Mouse (Mus musculus) embryo, embryonic 11 days (tissue): Measurements from ENCODE around the gene Szrd1.

Source experiments
- DNase-seq: peaks from one replicate; pipeline ENCODE4 v3.0.0-alpha.2; 2015

Szrd1 gene

DNA sequence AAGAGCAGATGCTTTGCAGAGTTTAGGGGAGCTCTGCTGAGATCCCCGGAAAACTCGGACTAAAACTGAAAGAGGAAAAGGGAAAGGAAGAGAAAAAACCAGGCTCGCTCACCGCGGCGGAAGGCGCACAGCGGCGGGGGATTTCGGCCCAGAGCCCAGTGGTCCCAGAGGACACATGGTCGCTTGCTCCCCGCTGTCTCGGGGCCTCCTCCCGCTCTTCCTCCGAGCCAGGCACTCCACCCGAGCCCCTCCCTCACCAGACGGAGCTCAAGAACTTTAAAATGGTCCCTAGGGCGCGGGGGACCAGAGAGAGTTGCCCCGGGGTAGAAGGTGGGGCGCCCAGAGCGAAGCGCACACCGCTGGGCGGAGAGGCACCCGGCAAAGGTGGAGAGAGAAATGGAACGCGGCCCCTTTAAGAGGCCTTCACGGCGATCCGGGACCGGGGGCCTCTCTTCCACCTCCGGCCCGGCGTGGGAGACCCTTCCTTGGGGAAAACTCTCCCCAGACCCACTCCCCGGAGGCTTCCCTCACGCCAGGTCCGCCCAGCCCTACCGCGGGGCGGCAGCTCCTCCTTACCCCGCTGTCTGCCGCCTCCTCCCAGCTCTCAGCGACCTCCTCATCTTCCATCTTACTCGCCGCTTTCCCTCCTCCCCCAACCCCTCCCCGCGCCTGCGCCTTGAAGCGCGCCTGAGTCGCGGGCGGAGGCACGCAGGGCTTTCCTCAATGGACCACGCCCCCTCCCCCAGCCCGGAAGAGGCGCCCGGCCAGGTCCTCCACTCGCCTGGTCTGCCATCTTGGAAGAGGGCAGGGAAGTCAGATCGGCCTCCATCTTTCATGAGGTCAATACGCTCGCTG lies at the start of gene Szrd1:
Gene Szrd1 (minus strand): TSS at position 660 of the 855 bp plus-strand sequence.
- DNase-seq = peak; percentile 100

DNA sequence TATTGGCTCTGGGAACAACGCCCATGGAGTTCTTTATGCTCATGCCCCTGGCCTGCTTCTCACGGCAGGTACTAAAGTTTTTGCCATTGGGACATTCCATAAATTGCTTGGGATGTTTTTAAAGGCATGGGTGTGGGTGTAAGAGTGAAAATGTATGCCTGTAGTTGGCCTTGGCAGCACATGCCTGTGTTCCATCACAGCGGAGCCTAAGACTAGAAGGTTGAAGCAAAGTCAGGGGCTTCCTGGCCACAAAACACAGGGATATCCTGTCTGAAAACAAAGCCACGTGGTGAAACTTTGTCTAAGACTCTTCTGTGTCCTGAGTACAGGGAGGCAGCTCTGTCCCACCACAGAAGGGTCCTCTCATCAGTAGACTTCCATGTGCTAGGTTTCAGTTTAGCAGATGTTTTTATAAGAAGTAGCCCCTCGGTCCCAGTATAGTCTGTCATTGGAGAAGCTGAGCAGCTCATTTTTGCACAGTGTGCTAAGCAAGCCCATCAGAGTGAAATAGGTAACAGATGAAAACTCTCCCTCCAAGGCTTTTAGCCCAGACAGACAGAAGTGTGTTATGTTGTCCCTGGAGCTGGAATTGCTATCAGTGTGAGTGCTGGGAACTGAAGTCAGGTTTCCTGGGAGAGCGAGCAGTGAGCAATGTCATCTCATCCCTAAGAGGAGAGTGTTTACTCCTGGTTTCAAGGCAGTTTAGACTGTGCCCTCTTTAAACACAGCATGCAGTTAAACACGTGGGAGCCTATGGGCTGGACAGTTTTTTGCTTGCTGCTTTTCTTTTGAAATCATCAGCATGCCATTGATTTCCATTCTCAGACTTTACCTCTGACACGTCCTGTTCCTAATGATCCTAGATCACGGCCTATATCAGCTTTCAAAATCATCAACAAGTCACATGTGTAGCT lies 47.6 kb upstream of the Szrd1 start:
- DNase-seq = peak; percentile 11

DNA sequence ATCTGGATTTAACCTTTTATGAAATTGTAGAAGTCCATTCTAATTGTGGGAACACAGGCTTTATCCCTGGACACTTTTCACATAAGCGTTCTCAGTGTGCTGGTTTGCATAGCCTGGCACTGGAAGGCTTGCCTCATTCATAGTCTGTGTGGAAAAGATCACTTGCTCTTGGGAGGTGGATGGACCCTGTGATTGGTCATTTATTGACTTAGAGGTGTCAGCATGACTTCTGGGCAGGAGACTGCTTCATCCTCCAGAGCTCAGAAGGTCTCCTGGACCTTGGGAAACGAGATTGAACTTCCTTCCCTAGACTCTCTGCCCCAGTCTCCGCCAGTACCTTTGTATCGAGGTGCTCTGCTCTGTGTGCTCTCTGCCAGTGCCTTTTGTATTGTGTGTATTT lies 44.9 kb upstream of the Szrd1 start:
- no peak for DNase-seq

GRCm38 (mm10) chr4:141183932-141184331 lies 44.4 kb upstream of the Szrd1 start:
- no peak for DNase-seq

DNA sequence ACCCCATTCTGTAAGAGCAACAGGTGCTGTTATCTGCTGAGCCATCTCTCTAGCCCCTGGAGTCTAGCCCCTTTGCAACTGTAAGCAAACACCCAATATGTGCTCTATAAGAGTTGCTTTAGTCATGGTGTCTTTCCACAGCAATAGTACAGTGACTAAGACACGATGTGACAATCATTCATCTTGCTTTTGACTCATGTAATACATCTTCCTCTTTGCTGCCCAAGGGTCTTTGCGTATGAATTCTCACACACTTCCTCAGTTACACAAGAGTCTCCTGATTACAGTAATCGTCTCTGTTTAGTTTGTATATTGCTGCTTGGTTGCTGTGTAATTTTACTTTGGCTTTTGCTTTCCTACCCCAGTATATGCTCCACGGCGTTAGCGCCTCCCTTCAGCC lies 42.4 kb upstream of the Szrd1 start:
- DNase-seq = no peak

DNA sequence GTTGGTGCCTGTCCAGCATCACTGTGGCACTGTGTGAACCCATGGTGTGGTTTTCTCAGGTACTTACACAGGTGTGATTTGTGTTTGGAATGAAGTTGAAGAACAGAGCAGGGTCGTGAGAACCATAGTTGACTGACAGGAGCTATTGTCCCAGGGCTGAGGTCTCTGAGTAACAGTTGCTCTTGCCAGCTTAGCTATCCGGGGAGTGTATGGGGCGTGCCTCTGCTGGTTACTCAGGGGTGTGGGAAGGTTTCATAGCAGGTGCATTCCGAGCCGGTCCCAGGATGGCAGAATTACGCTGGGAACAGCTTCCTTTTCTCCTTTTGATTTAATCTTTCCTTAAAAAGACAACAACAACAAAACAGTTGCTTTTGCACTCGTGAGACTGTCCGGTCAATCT lies 41.3 kb upstream of the Szrd1 start:
- DNase-seq = no peak

GRCm38 (mm10) chr4:141178500-141178899 lies 38.9 kb upstream of the Szrd1 start:
- no peak for DNase-seq

DNA sequence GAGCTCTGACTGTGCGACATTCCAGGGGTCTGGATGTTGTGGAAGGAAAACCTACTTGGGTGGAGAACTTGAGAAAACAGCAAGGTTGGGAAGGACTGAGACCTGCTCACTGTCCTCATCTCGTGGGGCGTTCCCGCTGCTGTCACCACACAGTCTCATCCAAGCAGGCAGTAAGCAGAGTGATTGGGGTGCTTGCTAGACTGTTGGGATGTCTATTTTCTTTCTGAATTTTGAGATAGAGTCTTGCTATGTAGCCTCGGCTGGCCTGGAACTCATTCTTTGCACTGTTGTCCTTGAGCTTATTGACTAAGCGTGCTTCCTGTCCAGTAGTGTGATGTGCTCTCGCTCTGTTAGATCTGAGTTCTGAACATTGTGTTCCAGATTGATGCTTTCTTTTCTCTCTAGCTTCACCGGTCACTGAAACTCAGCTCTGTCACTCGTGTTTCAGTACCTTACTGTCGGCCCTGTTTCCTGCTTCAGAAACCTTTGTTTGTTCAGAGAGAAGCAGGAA lies 36.8 kb upstream of the Szrd1 start:
- DNase-seq = no peak

DNA sequence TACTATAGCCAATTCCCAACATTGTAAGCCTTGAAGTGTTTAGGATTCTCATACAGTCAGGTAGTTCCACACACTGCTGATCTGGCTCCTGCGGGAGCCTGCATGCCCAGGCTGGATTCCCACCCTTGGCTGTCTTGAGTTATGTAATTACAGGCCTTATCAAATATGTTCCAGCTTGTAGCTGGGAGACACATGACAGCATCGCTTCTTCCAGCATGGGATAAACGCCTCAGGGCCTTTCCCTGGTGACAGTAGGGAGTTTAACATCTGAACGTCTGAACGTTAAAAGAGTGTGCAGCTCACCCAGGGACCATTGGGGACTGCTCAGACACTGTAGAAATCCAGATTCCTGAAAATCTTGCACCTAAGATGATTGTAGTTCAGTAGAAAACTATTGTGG lies 36.2 kb upstream of the Szrd1 start:
- DNase-seq = no peak

DNA sequence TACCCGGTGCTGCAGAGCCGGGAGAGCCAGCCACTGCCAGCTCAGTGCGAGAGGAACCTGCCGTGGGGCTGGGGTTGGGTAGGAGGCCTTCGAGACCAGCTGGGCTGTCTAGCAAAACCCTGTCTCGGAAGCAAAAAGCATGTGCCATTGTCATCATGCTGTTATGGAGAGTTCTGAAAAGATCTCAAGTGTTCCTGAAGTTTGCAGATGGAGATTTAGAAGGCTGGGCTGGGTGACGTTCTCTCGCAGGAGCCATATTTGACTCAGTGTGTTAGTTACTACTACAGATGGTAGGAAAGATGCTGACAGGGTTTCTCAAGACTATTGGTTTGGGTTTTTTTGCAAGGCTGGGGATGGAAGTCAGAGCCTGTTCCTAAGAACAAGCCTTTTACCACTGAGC lies 32.5 kb upstream of the Szrd1 start:
- no peak for DNase-seq

- no peak for DNase-seq
These were observed 27.6 kb upstream of the Szrd1 start for GRCm38 (mm10) chr4:141167156-141167555.

- DNase-seq = no peak
These were observed 26.2 kb upstream of the Szrd1 start for GRCm38 (mm10) chr4:141165744-141166292.

DNA sequence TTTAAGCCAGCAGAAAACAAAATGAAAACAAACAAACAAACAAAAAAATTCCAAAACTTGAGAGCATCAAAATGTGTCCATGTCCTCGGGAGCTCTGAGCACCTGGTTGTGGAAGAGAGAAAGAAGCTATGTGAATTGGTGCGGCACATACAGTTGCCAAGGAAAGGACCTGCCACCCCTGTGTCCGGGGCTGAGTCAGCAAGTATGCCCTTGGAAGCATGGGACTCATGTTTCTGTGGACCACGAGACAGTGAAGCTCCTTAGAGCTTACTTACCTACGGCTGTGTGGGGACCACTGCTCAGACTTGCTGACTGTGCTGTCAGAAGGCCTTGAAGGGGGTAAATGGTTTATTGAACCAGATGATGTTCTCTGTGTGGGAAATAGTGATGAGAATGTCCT lies 24.2 kb upstream of the Szrd1 start:
- DNase-seq = no peak

- DNase-seq = no peak
These were observed 22.2 kb upstream of the Szrd1 start for GRCm38 (mm10) chr4:141161699-141162208.

GRCm38 (mm10) chr4:141160193-141160592 lies 20.6 kb upstream of the Szrd1 start:
- no peak for DNase-seq

GRCm38 (mm10) chr4:141159666-141160065 lies 20.1 kb upstream of the Szrd1 start:
- DNase-seq = no peak

- DNase-seq = no peak
These were observed 19.5 kb upstream of the Szrd1 start for GRCm38 (mm10) chr4:141159093-141159492.

GRCm38 (mm10) chr4:141158609-141159008 lies 19.0 kb upstream of the Szrd1 start:
- DNase-seq = no peak

DNA sequence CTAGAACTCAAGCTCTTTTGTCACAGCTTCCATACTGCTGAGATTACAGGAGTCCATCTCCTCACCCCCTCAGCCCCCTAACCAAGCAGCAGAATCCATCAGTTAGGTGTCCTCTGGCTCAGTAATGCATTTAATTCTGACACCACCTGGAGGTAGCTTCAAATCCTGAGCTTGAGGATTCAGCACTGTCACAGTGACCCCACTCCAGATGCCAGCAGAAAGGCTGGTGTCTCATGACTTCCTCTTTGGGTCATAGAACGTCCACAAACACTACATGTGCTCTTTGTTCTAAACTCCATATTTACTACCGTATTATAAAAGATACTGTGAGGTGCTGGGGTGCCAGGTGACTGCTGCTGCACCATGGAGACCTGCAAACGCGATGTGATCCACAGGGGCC lies 17.9 kb upstream of the Szrd1 start:
- DNase-seq = no peak

- DNase-seq = no peak
These were observed 9.5 kb upstream of the Szrd1 start for GRCm38 (mm10) chr4:141149116-141149515.

- DNase-seq = peak; percentile 57
These were observed 8.6 kb upstream of the Szrd1 start for GRCm38 (mm10) chr4:141148009-141148801.
